Mouse (Mus musculus): Measurements from ENCODE around the gene Akt2.

Gene Akt2

DNA sequence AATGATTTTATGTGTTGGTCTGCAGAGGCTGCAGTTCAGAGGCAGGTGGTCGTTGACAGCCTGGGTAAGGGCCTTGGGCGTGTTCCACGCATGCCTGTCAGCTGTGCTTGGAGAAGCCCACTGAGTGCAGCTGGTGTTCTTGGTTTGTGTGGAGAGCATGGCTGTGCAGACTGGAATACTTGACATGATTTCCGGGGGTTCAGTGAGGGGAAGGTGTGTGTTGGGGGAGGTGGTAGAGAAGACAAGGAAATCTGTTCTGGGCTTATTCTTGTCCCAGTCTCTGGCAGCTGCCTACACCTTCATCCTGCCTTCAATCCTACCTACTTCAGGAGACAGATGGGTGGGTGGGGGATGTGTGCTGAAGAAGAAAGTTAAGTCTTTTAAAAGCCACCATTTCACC, 10.3 kb downstream of the Akt2 start:
- POLR2A ChIA-PET: interaction anchor here in 3 of 4 experiments (0.6 to 11.7 kb wide), 13 partner anchors 8 to 238 kb away, joined by 3 to 125 read pairs (median 4); partner anchors contain the start of gene Akt2 (in 2 of the 3)
- CTCF ChIA-PET: interaction anchor here in 1 of 4 experiments (0.5 kb wide), 1 partner anchor 1453 kb away, joined by 6 read pairs; no protein-coding TSS in a partner anchor

DNA sequence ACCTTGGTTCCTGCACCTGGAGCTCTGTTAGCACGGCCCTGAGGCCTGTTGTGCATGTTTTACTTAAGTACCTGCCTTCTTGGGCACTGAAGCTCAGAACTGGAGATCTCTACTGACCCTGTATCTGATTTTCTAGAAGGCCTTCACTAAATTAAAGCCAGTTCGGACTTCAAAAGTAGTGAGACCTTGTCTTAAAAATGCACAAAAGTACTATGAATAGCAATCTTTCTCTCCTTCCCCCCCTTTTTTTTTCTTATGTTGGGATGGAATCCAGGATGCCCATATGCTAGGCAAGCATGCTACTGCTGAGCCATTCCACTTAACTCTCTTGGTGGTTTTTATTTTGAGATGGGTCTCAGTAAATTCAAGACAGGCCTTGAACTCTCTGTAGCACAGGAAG, 10.8 kb downstream of the Akt2 start:
- POLR2A ChIA-PET: interaction anchor here in 3 of 4 experiments (0.6 to 11.7 kb wide), 12 partner anchors 8 to 51 kb away, joined by 3 to 125 read pairs (median 5); partner anchors contain the start of gene Akt2 (in 2 of the 3)
- CTCF ChIA-PET: interaction anchor here in 1 of 4 experiments (0.6 kb wide), 1 partner anchor 58 kb away, joined by 10 read pairs; no protein-coding TSS in a partner anchor

GRCm38 (mm10) chr7:27602835-27603234, 11.5 kb downstream of the Akt2 start:
- CTCF ChIA-PET: interaction anchor here in 3 of 4 experiments (0.6 to 1.3 kb wide), 3 partner anchors 52 to 76 kb away, joined by 3 to 10 read pairs (median 3); no protein-coding TSS in a partner anchor
- POLR2A ChIA-PET: interaction anchor here in 3 of 4 experiments (0.6 to 11.7 kb wide), 9 partner anchors 8 to 116 kb away, joined by 3 to 125 read pairs (median 5); partner anchors contain the start of genes Akt2 (in 2 of the 3) and Sertad1 (in 1 of the 3)

GRCm38 (mm10) chr7:27604661-27605348, 13.5 kb downstream of the Akt2 start:
- ChIA-PET CTCF (interaction anchor here in 3 of 4 experiments (0.6 to 1.5 kb wide), 8 partner anchors 10 to 374 kb away, joined by 3 to 5 read pairs (median 4); no protein-coding TSS in a partner anchor), POLR2A (interaction anchor here in 3 of 4 experiments (0.6 to 11.7 kb wide), 16 partner anchors 10 to 297 kb away, joined by 3 to 125 read pairs (median 4); partner anchors contain the start of genes Akt2 (in 2 of the 3), Sertad1 (in 1 of the 3) and Zfp60 (in 1 of the 3))

DNA sequence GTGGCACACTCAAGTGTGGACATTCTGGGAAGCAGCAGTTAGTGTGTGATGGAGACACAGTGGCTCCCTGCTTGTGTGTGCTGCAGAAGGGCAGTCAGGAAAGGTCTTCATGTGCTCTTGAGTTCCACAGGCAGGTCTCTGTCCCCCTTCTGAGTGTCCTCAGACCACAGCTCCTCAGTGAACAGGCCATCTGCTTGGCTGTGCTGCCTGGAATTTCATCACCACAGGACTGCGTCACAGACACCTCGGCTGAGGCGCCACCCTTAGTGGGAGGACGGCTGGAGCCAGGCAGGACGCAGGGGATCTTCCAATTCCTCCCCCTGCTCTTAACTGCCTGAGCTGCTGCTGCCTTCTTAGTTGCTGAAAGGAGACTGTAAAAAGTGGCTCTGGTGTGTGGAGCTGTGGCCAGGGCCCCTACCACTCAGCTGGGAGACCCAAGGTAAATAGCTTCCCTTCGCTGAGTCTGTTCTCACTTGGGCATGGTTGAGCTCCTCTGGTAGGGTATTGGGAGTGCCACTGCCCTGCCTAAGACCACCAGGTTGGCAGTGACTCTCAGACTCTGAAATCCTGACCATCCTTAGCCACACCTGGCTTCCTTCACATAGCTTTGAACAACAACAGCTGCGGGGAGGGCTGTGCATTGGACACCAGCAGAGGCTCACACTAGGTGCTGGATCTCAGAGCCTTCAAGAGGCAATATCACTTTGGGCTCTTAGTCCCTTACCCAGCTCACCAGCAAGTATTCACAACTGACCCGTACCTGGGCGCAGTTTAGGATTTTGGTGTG, 14.3 kb downstream of the Akt2 start:
- CTCF ChIA-PET: interaction anchor here in 3 of 4 experiments (0.6 to 1.5 kb wide), 11 partner anchors 9 to 375 kb away, joined by 3 to 7 read pairs (median 4); partner anchors contain the start of gene Zfp607b (in 1 of the 3)
- POLR2A ChIA-PET: interaction anchor here in 3 of 4 experiments (0.6 to 11.7 kb wide), 17 partner anchors 9 to 298 kb away, joined by 3 to 125 read pairs (median 4); partner anchors contain the start of genes Akt2 (in 2 of the 3) and Sertad1 (in 1 of the 3)

GRCm38 (mm10) chr7:27606481-27607254, 15.3 kb downstream of the Akt2 start:
- POLR2A ChIA-PET: interaction anchor here in 3 of 4 experiments (0.6 to 11.7 kb wide), 13 partner anchors 8 to 736 kb away, joined by 3 to 125 read pairs (median 4); partner anchors contain the start of gene Akt2 (in 2 of the 3)

DNA sequence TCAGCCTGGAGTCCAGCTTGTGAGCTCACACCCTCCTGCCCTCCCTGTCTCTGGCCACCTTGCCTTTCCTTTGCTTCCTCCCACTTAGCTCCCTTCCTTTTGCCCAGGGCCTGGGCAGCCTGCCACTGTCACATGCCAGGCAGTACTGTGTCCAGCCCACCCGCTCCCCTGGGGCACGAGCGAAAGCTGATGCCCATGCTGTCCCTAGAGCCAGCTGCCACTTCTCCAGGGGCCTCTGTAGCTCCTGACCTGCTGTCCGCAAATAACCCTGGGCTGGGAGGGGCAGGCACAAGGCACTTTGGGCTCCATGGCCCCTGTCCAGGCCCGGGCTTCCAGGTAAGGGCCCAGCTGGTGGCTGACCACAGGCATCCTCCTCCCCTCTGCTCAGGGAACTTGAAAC, 16.2 kb downstream of the Akt2 start:
- ChIA-PET POLR2A (interaction anchor here in 2 of 4 experiments (0.6 to 11.7 kb wide), 7 partner anchors 9 to 735 kb away, joined by 3 to 125 read pairs (median 6); partner anchors contain the start of gene Akt2 (in 2 of the 2)), CTCF (interaction anchor here in 2 of 4 experiments (0.6 to 1.3 kb wide), 4 partner anchors 20 to 252 kb away, joined by 3 to 6 read pairs (median 4); partner anchors contain the start of gene Shkbp1 (in 1 of the 2))

More at GRCm38 (mm10) chr7:27606481-27607254, 15.3 kb downstream of the Akt2 start:
- CTCF ChIA-PET: interaction anchor here in 2 of 4 experiments (0.8 to 1.3 kb wide), 6 partner anchors 15 to 251 kb away, joined by 3 to 7 read pairs (median 4); partner anchors contain the start of genes Shkbp1 (in 1 of the 2) and Zfp607b (in 1 of the 2)

- ChIA-PET POLR2A (interaction anchor here in 3 of 4 experiments (0.6 to 11.7 kb wide), 6 partner anchors 10 to 17 kb away, joined by 3 to 125 read pairs (median 7); partner anchors contain the start of gene Akt2 (in 2 of the 3)), CTCF (interaction anchor here in 1 of 4 experiments (0.6 kb wide), 1 partner anchor 198 kb away, joined by 6 read pairs; no protein-coding TSS in a partner anchor)
Measured at GRCm38 (mm10) chr7:27608130-27608529, 16.8 kb downstream of the Akt2 start.

- POLR2A ChIA-PET: interaction anchor here in 2 of 4 experiments (1.1 to 11.7 kb wide), 6 partner anchors 11 to 101 kb away, joined by 3 to 125 read pairs (median 5); partner anchors contain the start of gene Akt2 (in 2 of the 2)
- CTCF ChIA-PET: interaction anchor here in 2 of 4 experiments (0.5 to 0.6 kb wide), 2 partner anchors 204 to 226 kb away, joined by 3 read pairs; no protein-coding TSS in a partner anchor
Measured at GRCm38 (mm10) chr7:27609285-27609684, 17.9 kb downstream of the Akt2 start.

GRCm38 (mm10) chr7:27609688-27610087, 18.3 kb downstream of the Akt2 start:
- POLR2A ChIA-PET: interaction anchor here in 2 of 4 experiments (1.1 to 11.7 kb wide), 5 partner anchors 11 to 102 kb away, joined by 3 to 125 read pairs (median 4); partner anchors contain the start of gene Akt2 (in 2 of the 2)
- CTCF ChIA-PET: interaction anchor here in 3 of 4 experiments (0.5 to 0.6 kb wide), 3 partner anchors 60 to 226 kb away, joined by 3 read pairs; no protein-coding TSS in a partner anchor

- ChIA-PET CTCF (interaction anchor here in 1 of 4 experiments (0.5 kb wide), 1 partner anchor 60 kb away, joined by 3 read pairs; no protein-coding TSS in a partner anchor), POLR2A (interaction anchor here in 2 of 4 experiments (0.5 to 11.7 kb wide), 9 partner anchors 8 to 102 kb away, joined by 3 to 125 read pairs (median 4); partner anchors contain the start of gene Akt2 (in 2 of the 2))
Measured at GRCm38 (mm10) chr7:27610370-27610769, 19.0 kb downstream of the Akt2 start.

DNA sequence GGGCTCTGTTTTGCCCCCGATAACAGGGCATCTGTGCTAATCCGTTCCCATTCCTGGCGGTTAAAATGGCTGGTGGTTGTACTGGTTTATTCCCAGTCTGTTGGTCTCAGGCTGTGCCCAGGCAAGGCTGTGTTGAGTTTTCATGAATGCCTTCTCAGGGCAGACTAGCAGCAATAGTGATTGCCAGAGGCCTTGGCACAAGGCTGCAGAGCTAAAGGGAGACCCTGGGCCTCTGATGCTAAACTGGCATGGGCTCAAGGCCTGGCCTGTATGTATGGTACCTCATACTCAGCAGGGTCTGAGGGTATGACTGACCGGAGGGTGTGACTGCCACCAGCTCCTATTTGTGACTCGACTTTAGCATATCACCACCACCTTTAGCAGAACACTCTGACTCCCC, 19.5 kb downstream of the Akt2 start:
- POLR2A ChIA-PET: interaction anchor here in 2 of 4 experiments (0.5 to 11.7 kb wide), 6 partner anchors 9 to 19 kb away, joined by 3 to 97 read pairs (median 4); partner anchors contain the start of gene Akt2 (in 2 of the 2)
- CTCF ChIA-PET: no interaction called here

DNA sequence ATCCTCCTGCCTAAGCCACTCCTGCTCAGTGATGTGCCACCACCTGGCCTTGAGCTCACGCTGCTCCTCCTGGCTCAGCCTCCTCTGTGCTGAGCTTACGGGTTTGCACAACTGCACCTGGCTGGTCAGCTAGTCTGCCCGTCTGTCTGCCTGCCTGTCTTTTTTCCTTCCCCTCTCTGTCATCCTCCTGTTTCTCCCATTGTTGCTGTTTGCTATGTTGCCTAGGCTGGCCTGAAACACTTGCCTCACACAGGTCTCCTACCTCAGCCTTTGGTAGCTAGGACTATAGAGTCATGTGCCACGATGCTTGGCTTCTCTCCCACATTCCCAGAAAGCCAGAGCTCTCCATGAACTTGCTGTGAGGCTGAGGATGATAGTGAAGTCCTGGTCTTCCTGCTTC, 21.6 kb downstream of the Akt2 start:
- CTCF ChIA-PET: interaction anchor here in 2 of 4 experiments (1.1 to 1.3 kb wide), 2 partner anchors 86 kb away, joined by 4 read pairs; no protein-coding TSS in a partner anchor
- POLR2A ChIA-PET: interaction anchor here in 3 of 4 experiments (0.7 to 2.0 kb wide), 16 partner anchors 9 to 76 kb away, joined by 3 to 8 read pairs (median 4); partner anchors contain the start of gene Zfp607b (in 1 of the 3)

GRCm38 (mm10) chr7:27613751-27614499, 22.6 kb downstream of the Akt2 start:
- POLR2A ChIA-PET: interaction anchor here in 3 of 4 experiments (0.5 to 2.0 kb wide), 9 partner anchors 8 to 1906 kb away, joined by 3 to 8 read pairs (median 4); no protein-coding TSS in a partner anchor
- CTCF ChIA-PET: interaction anchor here in 2 of 4 experiments (0.7 to 1.3 kb wide), 3 partner anchors 9 to 87 kb away, joined by 4 to 5 read pairs (median 4); no protein-coding TSS in a partner anchor

GRCm38 (mm10) chr7:27621028-27621427, 29.7 kb downstream of the Akt2 start:
- CTCF ChIA-PET: no interaction called here
- POLR2A ChIA-PET: interaction anchor here in 3 of 4 experiments (0.5 to 2.4 kb wide), 9 partner anchors 8 to 755 kb away, joined by 3 to 13 read pairs (median 4); partner anchors contain the start of genes 2310022A10Rik (in 1 of the 3), Blvrb (in 1 of the 3), Pld3 (in 1 of the 3) and Sptbn4 (in 1 of the 3)

Measured in embryonic stem cell, embryonic (primary cell).